Mouse (Mus musculus) embryonic facial prominence, embryonic 13.5 days (tissue): Measurements from ENCODE around the gene Cep112. TPM values are rescaled to one million over a fixed set of nuclear protein-coding genes. Genes with fewer than 3 reads are reported as not detected.

ENCODE experiments used
- ATAC-seq: fragments of 200-750 bp; cut with Nextera tagmentation; 2 replicates; pipeline ENCODE4 v1.8.0; 2017; ENCODE audit warnings: low read depth; ENCODE audit not compliant: insufficient number of reproducible peaks, insufficient read depth, low FRiP score, low TSS enrichment
- H3K27ac ChIP-seq: fragments of 300-500 bp; sonication (generic); 2 replicates; pipeline ENCODE4 v1.5.1; 2015; ENCODE audit warnings: moderate library complexity, mild to moderate bottlenecking, inconsistent platforms
- H3K27me3 ChIP-seq: fragments of 300-500 bp; sonication (generic); 2 replicates; pipeline ENCODE4 v1.6.1; 2015; ENCODE audit warnings: mild to moderate bottlenecking, inconsistent platforms
- H3K36me3 ChIP-seq: fragments of 300-500 bp; sonication (generic); 2 replicates; pipeline ENCODE4 v1.6.1; 2015; ENCODE audit warnings: mild to moderate bottlenecking, inconsistent platforms
- H3K4me1 ChIP-seq: fragments of 300-500 bp; sonication (generic); 2 replicates; pipeline ENCODE4 v1.6.1; 2015; ENCODE audit warnings: inconsistent platforms
- H3K4me2 ChIP-seq: fragments of 300-500 bp; sonication (generic); 2 replicates; pipeline ENCODE4 v1.6.1; 2015; ENCODE audit warnings: moderate library complexity, mild to moderate bottlenecking, inconsistent platforms
- H3K4me3 ChIP-seq: fragments of 300-500 bp; sonication (generic); 2 replicates; pipeline ENCODE4 v1.5.1; 2015; ENCODE audit warnings: mild to moderate bottlenecking, inconsistent platforms
- H3K9ac ChIP-seq: fragments of 300-500 bp; sonication (generic); 2 replicates; pipeline ENCODE4 v1.6.1; 2015; ENCODE audit warnings: mild to moderate bottlenecking, inconsistent platforms
- H3K9me3 ChIP-seq: fragments of 300-500 bp; sonication (generic); 2 replicates; pipeline ENCODE4 v1.6.1; 2016; ENCODE audit warnings: inconsistent platforms
- WGBS: fragments of 180-500 bp; shearing (Covaris S2); methylation state at CpG from one replicate; pipeline ENCODE4 v1.1.7; 2015; ENCODE audit warnings: mixed read lengths; 5-methylcytosine and 5-hydroxymethylcytosine counted together
- polyA plus RNA-seq: library from polyadenylated mRNA; unstranded; fragments of >200 nt; fragmentation: Nextera tagmentation; extraction: Ambion mirVana; gene quantifications from 2 replicates; pipeline ENCODE4 v1.2.1, GENCODE M21; 2015

Cep112 gene
- polyA plus RNA-seq, 1 experiment from 2014 or later, result 21.9 TPM

DNA sequence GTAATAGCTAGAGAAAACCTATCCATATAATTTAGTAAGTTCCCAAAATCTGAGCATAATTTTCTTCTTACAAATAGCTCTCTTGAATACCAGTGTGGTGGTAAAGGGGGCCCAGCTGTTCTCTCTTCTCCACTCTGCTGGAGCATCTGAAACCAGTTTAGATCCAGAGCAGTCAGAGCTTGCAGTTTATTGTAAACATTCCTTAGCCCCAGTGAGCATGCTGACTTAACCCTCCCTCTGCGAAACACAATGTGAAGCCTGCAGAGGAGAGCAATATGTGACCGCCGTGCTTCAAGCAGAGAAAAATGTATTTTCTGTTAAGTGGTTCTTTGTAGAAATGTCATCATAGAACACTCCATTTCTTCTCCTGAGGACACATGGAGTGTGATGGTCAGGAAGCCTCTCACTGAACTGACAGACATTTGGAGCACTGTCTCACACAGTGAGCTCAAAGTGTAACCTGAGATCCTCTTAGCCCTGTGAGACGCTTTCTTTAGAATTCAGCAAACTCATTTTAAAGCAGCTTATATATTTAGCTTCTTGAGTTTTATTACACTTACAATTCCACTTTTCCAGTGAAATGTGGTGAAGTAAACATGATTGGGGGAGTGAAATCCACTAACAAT lies 128.1 kb downstream of the Cep112 start:
- no peaks in the 10 kb centered on the region for H3K27me3 ChIP-seq
- H3K4me3 ChIP-seq, result no peak overlapping the region
- H3K27ac ChIP-seq, result peak overlapping the region; percentile 82
- H3K9me3 ChIP-seq, result no peaks in the 10 kb centered on the region
- peaks cover 5% of the 10 kb centered on the region; the same call in 1 of the 2 replicates for H3K4me1 ChIP-seq
- peak overlapping the region; percentile 45 for H3K4me2 ChIP-seq
- 2% methylated on average over 4 of the region's 4 CpGs for WGBS
- no peaks in the 10 kb centered on the region for H3K36me3 ChIP-seq
- no peak overlapping the region for H3K9ac ChIP-seq
- ATAC-seq, result 0 out of 2 replicates have a peak, but pooled peaks have one; percentile 59

DNA sequence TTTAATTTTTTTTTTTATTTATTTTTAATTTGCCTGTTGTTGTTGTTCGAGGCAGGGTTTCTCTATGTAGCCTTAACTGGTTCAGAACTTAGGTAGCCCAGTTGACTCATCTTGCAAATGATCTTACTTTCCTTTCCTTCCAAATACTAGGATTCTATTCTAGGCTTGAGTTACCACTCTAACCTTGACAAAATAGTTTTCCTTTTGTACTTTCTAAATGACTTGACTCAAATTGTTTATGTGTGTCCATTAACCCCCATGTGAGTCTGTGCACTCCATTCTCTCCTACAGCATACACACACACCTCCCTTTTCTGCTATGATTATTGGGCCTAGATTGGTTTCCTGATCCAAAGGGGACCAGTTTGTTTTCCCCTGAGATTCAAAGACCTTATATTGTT lies 128.9 kb downstream of the Cep112 start:
- no peak overlapping the region for H3K9ac ChIP-seq
- 70% methylated on average over 1 of the region's 1 CpGs for WGBS
- H3K27ac ChIP-seq, result peak overlapping the region; percentile 82

DNA sequence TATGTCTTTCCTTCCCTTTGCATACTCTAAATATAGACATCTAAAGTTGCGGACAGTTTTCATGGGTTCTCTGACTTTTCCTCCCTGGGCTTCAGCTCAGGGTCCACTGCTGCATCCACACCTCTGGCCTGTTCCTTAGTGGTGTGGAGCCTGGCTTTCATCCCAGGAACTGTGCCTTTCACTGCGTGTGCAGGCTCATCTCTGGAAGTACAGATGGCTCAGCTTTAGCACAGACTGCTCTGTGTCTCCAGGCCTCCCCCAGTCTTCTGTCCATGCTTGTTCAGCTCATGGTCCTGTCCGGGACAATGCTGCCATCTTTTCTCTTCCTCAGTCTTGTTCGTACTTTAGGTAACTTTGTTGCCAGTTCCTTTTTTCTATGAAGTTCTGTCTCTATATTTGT lies 133.6 kb downstream of the Cep112 start:
- Histone ChIP-seq H3K4me3 (no peak overlapping the region), H3K4me2 (no peak overlapping the region), H3K27me3 (no peaks in the 10 kb centered on the region), H3K36me3 (no peaks in the 10 kb centered on the region), H3K4me1 (0 out of 2 replicates have a peak, but pooled peaks cover 6% of the 10 kb centered on the region), H3K9me3 (no peaks in the 10 kb centered on the region), H3K9ac (no peak overlapping the region), H3K27ac (peak overlapping the region; percentile 62; the same call in 1 of the 2 replicates)
- WGBS, result 47% methylated on average over 4 of the region's 4 CpGs
- ATAC-seq, result no peak

More for the DNA sequence above, 128.9 kb downstream of the Cep112 start:
- Histone ChIP-seq H3K27me3 (no peaks in the 10 kb centered on the region), H3K9me3 (no peaks in the 10 kb centered on the region), H3K4me3 (no peak overlapping the region), H3K36me3 (no peaks in the 10 kb centered on the region), H3K4me2 (no peak overlapping the region), H3K4me1 (peaks cover 8% of the 10 kb centered on the region; the same call in 1 of the 2 replicates)
- ATAC-seq, result no peak

DNA sequence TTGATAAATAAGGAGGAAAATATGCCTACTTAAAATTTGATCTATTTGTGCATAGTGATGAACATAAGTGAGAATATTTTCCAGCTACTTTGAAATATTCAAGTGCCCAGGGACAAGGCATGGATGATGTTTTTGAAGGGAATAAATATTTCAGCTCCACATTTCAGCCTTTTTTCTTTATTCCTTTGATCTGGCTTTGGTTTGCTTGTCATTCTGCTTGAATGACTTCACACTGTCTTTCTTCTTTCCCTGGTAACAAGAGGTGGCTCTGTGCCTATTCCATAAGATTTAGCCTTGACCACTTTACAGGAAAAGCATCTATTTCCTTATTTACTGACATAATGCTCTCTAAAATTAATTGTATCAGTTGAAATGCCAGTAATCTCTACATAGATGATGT lies 134.5 kb downstream of the Cep112 start:
- no peaks in the 10 kb centered on the region for H3K27me3 ChIP-seq
- H3K4me2 ChIP-seq, result no peak overlapping the region
- H3K27ac ChIP-seq, result no peak overlapping the region
- no peaks in the 10 kb centered on the region for H3K9me3 ChIP-seq
- H3K4me1 ChIP-seq, result 0 out of 2 replicates have a peak, but pooled peaks cover 6% of the 10 kb centered on the region
- H3K9ac ChIP-seq, result no peak overlapping the region
- no peaks in the 10 kb centered on the region for H3K36me3 ChIP-seq
- no peak overlapping the region for H3K4me3 ChIP-seq
- ATAC-seq, result no peak

DNA sequence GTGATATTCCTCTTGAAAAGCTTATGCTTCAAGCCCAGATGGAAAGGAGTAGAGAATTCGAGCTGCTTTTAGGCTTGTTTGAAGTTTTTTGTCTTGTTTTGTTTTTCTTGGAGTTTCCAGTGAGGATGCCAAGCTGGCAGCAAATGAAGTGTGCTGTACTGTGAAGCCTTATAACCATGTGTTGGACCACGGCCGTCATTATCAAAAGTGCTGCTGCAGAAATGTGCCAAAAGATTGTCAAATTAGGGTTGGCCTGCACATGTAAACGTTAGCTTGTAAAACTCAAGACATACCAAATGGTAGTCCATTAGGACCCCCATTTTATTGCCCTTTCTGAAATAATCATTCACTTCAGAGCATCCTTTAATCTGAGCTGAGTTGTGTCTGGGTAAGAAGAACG lies 137.1 kb downstream of the Cep112 start:
- 57% methylated on average over 5 of the region's 5 CpGs for WGBS
- H3K27me3 ChIP-seq, result no peaks in the 10 kb centered on the region
- H3K9me3 ChIP-seq, result no peaks in the 10 kb centered on the region
- H3K9ac ChIP-seq, result no peak overlapping the region
- H3K36me3 ChIP-seq, result no peaks in the 10 kb centered on the region
- no peak overlapping the region for H3K4me2 ChIP-seq
- no peak overlapping the region for H3K27ac ChIP-seq
- 0 out of 2 replicates have a peak, but pooled peaks cover 6% of the 10 kb centered on the region for H3K4me1 ChIP-seq
- H3K4me3 ChIP-seq, result no peak overlapping the region
- no peak for ATAC-seq

DNA sequence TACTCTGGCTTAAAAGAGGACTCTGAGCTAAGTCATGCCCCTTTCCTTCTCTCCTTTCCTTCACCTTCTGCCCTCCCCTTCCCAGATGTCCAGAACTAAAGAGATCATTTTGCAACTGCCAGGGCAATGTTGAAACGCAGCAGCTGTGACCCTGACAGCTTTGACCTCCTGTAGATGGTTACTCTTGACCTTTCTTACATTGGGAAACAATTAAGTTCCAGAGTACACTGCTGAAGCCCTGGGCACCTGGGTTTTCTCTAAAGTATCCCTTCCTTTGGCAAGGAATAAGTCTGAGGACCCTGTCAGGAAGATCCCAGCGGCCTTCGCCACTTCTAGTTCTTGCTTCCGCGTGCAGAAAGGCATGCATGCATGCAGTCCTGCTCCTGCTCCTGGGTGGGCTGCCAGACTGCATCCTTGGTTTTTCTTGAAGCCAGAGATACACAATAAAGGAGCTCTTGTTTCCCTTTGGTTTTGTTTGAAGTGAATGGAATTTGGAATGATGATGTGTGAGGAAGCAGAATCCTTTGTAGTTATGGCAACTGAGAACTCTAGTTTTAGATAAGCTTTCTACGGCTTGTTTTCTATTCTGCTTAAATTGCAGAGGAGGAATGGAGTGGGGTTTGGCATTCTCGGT lies 161.7 kb downstream of the Cep112 start:
- 35% methylated on average over 7 of the region's 7 CpGs for WGBS
- no peak overlapping the region for H3K27ac ChIP-seq
- no peak overlapping the region for H3K4me3 ChIP-seq
- H3K9ac ChIP-seq, result no peak overlapping the region
- H3K4me1 ChIP-seq, result peaks cover 15% of the 10 kb centered on the region
- peaks cover 4% of the 10 kb centered on the region; the same call in 1 of the 2 replicates for H3K36me3 ChIP-seq
- ATAC-seq, result no peak
- no peak overlapping the region for H3K4me2 ChIP-seq
- no peaks in the 10 kb centered on the region for H3K27me3 ChIP-seq
- no peaks in the 10 kb centered on the region for H3K9me3 ChIP-seq

DNA sequence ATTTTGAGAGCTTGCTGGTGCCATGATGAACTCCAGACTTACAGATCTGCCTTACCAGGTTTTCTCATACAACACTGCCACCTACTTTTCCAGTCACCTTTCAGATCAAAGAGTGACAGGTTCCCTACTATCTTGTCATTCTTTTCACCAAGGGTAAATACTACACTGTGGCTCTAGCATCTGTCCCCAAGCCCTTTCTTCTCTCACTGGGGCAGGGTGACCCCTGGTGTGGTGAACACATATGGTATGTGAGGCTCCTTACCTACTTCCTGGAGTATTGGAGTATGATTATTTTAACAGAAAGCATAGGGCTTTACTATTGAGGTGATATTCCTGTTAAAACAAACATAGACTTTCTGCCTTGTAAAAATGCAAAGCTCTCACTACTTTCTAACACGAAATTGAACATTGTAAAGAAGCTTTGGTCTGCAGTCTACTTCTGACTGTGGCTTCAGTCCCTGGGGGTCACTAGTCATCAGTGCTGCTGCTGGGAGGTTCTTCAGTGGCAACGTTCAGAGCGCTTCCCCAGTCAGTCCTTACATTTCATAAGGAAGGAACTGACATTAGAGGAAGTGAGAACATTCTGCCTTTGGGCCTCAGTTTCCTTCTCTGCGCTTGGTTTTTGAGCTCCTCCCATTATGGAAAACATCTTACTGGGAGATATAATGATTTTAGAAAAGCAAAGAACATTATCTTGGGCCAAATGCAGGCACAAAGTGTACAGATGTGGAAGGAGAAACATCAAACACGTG lies 168.4 kb downstream of the Cep112 start:
- Histone ChIP-seq H3K27ac (no peak overlapping the region), H3K4me3 (no peak overlapping the region), H3K9me3 (no peaks in the 10 kb centered on the region), H3K9ac (no peak overlapping the region), H3K27me3 (no peaks in the 10 kb centered on the region), H3K4me2 (no peak overlapping the region), H3K36me3 (peaks cover 4% of the 10 kb centered on the region; the same call in 1 of the 2 replicates), H3K4me1 (no peaks in the 10 kb centered on the region)
- 62% methylated on average over 5 of the region's 5 CpGs for WGBS
- no peak for ATAC-seq

DNA sequence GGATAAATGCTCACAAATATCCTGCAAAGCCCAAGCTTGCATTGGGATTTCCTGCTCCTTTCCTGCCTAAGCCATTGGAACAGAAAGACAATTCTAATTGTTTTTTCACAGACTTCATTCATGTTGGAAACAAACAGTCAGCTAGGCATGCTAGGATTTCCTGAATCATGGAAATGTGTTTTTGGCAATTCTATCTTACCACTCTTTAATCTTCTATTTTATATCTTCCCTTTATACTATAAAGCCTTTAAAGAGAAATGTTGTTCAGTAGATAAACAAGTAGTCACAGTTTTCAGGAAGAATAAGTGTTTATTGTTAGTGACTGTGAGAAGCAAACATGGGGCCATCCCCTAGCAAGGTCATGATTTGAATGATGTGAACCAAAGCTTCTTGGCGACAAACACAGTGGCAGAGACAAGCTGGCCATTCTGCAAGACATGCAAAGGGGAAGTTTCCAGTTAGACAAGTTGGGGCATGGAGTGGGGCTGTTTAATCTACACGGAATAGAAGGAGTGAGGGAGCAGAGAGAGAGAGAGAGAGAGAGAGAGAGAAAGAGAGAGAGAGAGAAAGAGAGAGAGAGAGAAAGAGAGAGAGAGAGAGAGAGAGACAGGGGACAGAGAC lies 169.1 kb downstream of the Cep112 start:
- Histone ChIP-seq H3K4me3 (no peak overlapping the region), H3K27me3 (no peaks in the 10 kb centered on the region), H3K4me2 (no peak overlapping the region), H3K36me3 (peaks cover 4% of the 10 kb centered on the region; the same call in 1 of the 2 replicates), H3K9me3 (no peaks in the 10 kb centered on the region), H3K9ac (no peak overlapping the region), H3K4me1 (no peaks in the 10 kb centered on the region), H3K27ac (no peak overlapping the region)
- no peak for ATAC-seq
- 61% methylated on average over 2 of the region's 2 CpGs for WGBS

DNA sequence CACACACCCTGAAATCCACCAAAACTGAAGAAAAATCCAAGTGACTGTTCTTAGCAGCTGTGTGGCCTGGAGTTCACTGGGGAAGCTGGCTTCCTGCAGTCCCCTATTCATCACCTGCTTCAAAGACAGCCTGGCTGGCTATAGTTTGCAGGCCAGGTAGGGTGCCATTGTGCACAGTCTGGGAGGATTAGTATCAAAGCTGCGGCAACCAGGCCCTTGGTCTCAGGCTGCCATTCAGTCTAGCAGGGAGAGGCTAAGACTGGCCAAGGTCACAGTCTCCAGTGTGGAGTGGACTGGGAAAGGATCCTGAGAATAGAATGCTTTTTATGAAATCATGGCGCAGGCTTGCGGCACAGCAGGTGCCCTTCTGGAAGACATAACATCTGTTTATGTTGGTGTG lies 180.3 kb downstream of the Cep112 start:
- no peak overlapping the region for H3K9ac ChIP-seq
- no peaks in the 10 kb centered on the region for H3K9me3 ChIP-seq
- 71% methylated on average over 3 of the region's 3 CpGs for WGBS

DNA sequence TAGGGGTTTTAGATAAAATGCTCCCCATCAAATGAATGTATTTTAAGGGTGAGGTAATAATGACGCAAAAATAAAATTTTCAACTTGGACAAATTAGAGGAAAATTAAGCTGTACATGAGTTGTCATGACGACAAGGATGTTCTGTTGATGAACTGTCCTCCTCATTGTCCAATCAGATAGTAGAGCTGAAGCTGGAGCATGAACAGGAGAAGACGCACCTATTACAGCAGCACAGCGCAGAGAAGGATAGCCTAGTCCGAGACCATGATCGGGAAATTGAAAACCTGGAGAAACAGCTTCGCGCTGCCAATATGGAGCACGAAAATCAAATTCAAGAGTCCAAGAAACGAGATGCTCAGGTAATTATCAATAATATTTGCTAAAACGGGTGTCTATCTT lies 181.0 kb downstream of the Cep112 start:
- Histone ChIP-seq H3K9me3 (no peaks in the 10 kb centered on the region), H3K36me3 (no peaks in the 10 kb centered on the region), H3K4me3 (no peak overlapping the region), H3K27ac (no peak overlapping the region), H3K4me2 (no peak overlapping the region), H3K4me1 (no peaks in the 10 kb centered on the region), H3K9ac (no peak overlapping the region), H3K27me3 (no peaks in the 10 kb centered on the region)
- no peak for ATAC-seq
- 88% methylated on average over 11 of the region's 11 CpGs for WGBS

More for the DNA sequence above, 180.3 kb downstream of the Cep112 start:
- H3K4me3 ChIP-seq, result no peak overlapping the region
- no peaks in the 10 kb centered on the region for H3K36me3 ChIP-seq
- H3K4me2 ChIP-seq, result no peak overlapping the region
- no peak for ATAC-seq
- H3K27me3 ChIP-seq, result no peaks in the 10 kb centered on the region
- no peaks in the 10 kb centered on the region for H3K4me1 ChIP-seq
- H3K27ac ChIP-seq, result no peak overlapping the region

DNA sequence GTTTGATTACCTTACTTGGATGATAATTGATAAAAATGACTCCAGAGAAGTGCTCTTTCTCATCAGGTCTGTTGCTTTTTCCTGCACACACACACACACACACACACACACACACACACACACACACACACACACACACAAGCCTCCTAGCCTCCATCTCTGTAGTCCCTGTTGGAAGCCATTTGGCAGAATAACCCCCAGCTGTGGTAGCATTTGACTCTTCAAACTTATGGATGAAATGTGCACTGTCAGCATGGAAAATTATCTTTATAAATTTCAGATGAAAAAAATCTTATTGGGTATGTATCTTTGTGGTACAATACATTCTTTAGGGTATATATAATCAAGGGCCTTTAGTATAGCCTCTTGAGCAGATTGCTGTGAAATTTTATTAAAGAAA lies 181.8 kb downstream of the Cep112 start:
- Histone ChIP-seq H3K4me3 (no peak overlapping the region), H3K4me2 (no peak overlapping the region), H3K27ac (no peak overlapping the region), H3K27me3 (no peaks in the 10 kb centered on the region), H3K4me1 (no peaks in the 10 kb centered on the region), H3K9ac (no peak overlapping the region), H3K9me3 (no peaks in the 10 kb centered on the region), H3K36me3 (no peaks in the 10 kb centered on the region)
- no peak for ATAC-seq
